ENCODE assay signal across 7 mouse cellular contexts in the genomic region with DNA sequence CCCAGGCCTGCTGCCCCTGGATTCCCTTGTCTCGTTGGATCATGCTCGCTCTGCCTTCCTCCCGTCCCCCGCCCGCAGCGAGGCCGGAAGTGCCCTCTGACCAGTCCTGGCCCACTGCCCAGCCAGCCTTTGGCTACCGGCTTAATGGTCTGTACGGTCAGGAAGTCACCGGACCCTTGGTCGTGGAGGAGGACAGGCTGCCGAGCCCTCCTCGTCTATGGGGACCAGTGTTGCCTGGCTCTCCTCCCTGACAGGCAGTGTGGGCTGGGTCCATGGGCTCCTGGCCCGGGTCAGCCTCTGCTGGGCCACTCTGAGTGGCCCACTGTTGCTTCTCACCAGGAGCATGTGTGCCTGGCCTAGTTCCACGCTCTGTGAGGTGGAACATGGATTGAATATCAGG.
DNase-seq lines count a peak whose midpoint lies in the region; ATAC-seq and TF ChIP-seq lines count a peak whose summit lies in the region.

No protein-coding gene starts in this region.

- H3K4me3 ChIP-seq in MEL (ENCODE audit: control insufficient read depth in 1 of 2, insufficient read depth in 1 of 2, low read depth in 2 of 2, low read length in 2 of 2), result peak overlapping the region; percentile 85 to 93
- H3K4me3 ChIP-seq in forebrain, postnatal 0 days (ENCODE audit: low read depth, low read length), result peak overlapping the region; percentile 17
- H3K4me3 ChIP-seq in hindbrain, embryonic 10.5 days, result peak overlapping the region; percentile 28; the same call in 1 of the 2 replicates
- no peak overlapping the region for H3K4me3 ChIP-seq in limb, embryonic 11.5 days (ENCODE audit: low read depth, low read length)
- H3K4me3 ChIP-seq in midbrain, embryonic 11.5 days (ENCODE audit: low read depth, low read length), result no peak overlapping the region; the same call in 1 of the 2 replicates
- H3K4me3 ChIP-seq in thymus, adult 2 months (ENCODE audit: control insufficient read depth, insufficient read depth, low read length), result no peak overlapping the region

- TF ChIP-seq EP300 in MEL (IDR thresholded peaks at IDR 0.05; ENCODE audit: low read depth in 1 of 2, low read length in 2 of 2), result 0 out of 4 replicates have a peak, but pooled peaks have one; percentile 6 to 30

- H3K36me3 ChIP-seq in MEL (ENCODE audit: control insufficient read depth in 1 of 2, insufficient read depth in 2 of 2, low read length in 2 of 2), result peaks cover 0 to 52% of the 10 kb centered on the region in 2 experiments; a peak in 3 of 4 replicates
- no peaks in the 10 kb centered on the region for H3K36me3 ChIP-seq in forebrain, postnatal 0 days (ENCODE audit: insufficient read depth)
- H3K36me3 ChIP-seq in hindbrain, embryonic 10.5 days, result no peaks in the 10 kb centered on the region
- no peaks in the 10 kb centered on the region for H3K36me3 ChIP-seq in limb, embryonic 11.5 days (ENCODE audit: control insufficient read depth, insufficient read depth, low read length)
- H3K36me3 ChIP-seq in midbrain, embryonic 11.5 days (ENCODE audit: control insufficient read depth, insufficient read depth, low read length), result no peaks in the 10 kb centered on the region
- no peaks in the 10 kb centered on the region for H3K36me3 ChIP-seq in thymus, adult 2 months (ENCODE audit: control insufficient read depth, insufficient read depth, low read length)

- TF ChIP-seq RAD21 in MEL (IDR thresholded peaks at IDR 0.05; ENCODE audit: low read depth, low read length), result no peak

- H3K79me2 ChIP-seq in MEL (ENCODE audit: control insufficient read depth, insufficient read depth, low read length, poor library complexity), result peaks cover 100% of the 10 kb centered on the region

- H3K9ac ChIP-seq in MEL (ENCODE audit: control insufficient read depth, low read depth, low read length, poor library complexity, severe bottlenecking), result peak overlapping the region; percentile 89
- peak overlapping the region; percentile 31 for H3K9ac ChIP-seq in forebrain, postnatal 0 days
- no peak overlapping the region for H3K9ac ChIP-seq in limb, embryonic 11.5 days (ENCODE audit: low read length)
- peak overlapping the region; percentile 25; the same call in 1 of the 2 replicates for H3K9ac ChIP-seq in midbrain, embryonic 11.5 days (ENCODE audit: low read length)

- peak overlapping the region; percentile 39 for H3K4me2 ChIP-seq in forebrain, postnatal 0 days (ENCODE audit: low read depth)
- no peak overlapping the region for H3K4me2 ChIP-seq in limb, embryonic 11.5 days (ENCODE audit: low read depth, severe bottlenecking)
- H3K4me2 ChIP-seq in midbrain, embryonic 11.5 days, result 0 out of 2 replicates have a peak overlapping the region, but pooled peaks have one; percentile 5

- H3K27ac ChIP-seq in MEL (ENCODE audit: control insufficient read depth, low read depth, low read length), result peak overlapping the region; percentile 51
- H3K27ac ChIP-seq in forebrain, postnatal 0 days (ENCODE audit: low read depth, low read length), result peak overlapping the region; percentile 50
- peak overlapping the region; percentile 78 for H3K27ac ChIP-seq in hindbrain, embryonic 10.5 days
- H3K27ac ChIP-seq in limb, embryonic 11.5 days (replicated peaks; ENCODE audit: low read depth, low read length), result peak overlapping the region; percentile 62
- H3K27ac ChIP-seq in midbrain, embryonic 11.5 days (ENCODE audit: low read depth, low read length), result no peak overlapping the region; the same call in 1 of the 2 replicates
- H3K27ac ChIP-seq in thymus, adult 2 months (ENCODE audit: control insufficient read depth, insufficient read depth, low read length), result no peak overlapping the region

- no peak for TF ChIP-seq CTCF in MEL (IDR thresholded peaks at IDR 0.05 in 2 of 3, conservative IDR thresholded peaks at IDR 0.05 in 1 of 3; ENCODE audit: control insufficient read depth in 1 of 3, insufficient read depth in 1 of 3, low read depth in 2 of 3, low read length in 3 of 3, poor library complexity in 1 of 3, severe bottlenecking in 1 of 3)
- TF ChIP-seq CTCF in forebrain, postnatal 0 days (IDR thresholded peaks at IDR 0.05; ENCODE audit: low read depth), result no peak
- TF ChIP-seq CTCF in thymus, adult 2 months (IDR thresholded peaks at IDR 0.05; ENCODE audit: borderline replicate concordance, control insufficient read depth, extremely low read depth, insufficient read depth, low read length, poor library complexity), result no peak

- no peaks in the 10 kb centered on the region for H3K9me3 ChIP-seq in MEL (replicated peaks; ENCODE audit: insufficient read depth, low read length)
- H3K9me3 ChIP-seq in forebrain, postnatal 0 days (ENCODE audit: low read length), result no peaks in the 10 kb centered on the region
- no peaks in the 10 kb centered on the region for H3K9me3 ChIP-seq in hindbrain, embryonic 10.5 days
- no peaks in the 10 kb centered on the region for H3K9me3 ChIP-seq in limb, embryonic 11.5 days (ENCODE audit: control insufficient read depth, low read length)
- H3K9me3 ChIP-seq in midbrain, embryonic 11.5 days (ENCODE audit: control insufficient read depth, low read length), result no peaks in the 10 kb centered on the region

- ATAC-seq in forebrain, postnatal 0 days, result 0 out of 2 replicates have a peak, but pooled peaks have one; percentile 26
- no peak for ATAC-seq in limb, embryonic 11.5 days (ENCODE audit: insufficient number of reproducible peaks, low FRiP score, low TSS enrichment, low read depth)
- ATAC-seq in midbrain, embryonic 11.5 days (ENCODE audit: low FRiP score), result no peak

- peak; percentile 48 for DNase-seq in MEL (ENCODE audit: low read depth, low spot score)
- peak; percentile 92 for DNase-seq in adrenal gland, postnatal 10 days
- no peak for DNase-seq in forebrain, postnatal 0 days
- DNase-seq in hindbrain, embryonic 10.5 days (ENCODE audit: low spot score), result no peak
- no peak for DNase-seq in limb, embryonic 11.5 days (ENCODE audit: low spot score)
- DNase-seq in midbrain, embryonic 11.5 days (ENCODE audit: low spot score, missing footprints), result no peak
- DNase-seq in thymus, adult 2 months, result no peak

- WGBS in forebrain, postnatal 0 days, result 28% methylated on average over 15 of the region's 15 CpGs
- 49% methylated on average over 15 of the region's 15 CpGs for WGBS in hindbrain, embryonic 10.5 days
- 49% methylated on average over 15 of the region's 15 CpGs for WGBS in limb, embryonic 11.5 days
- 50% methylated on average over 15 of the region's 15 CpGs for WGBS in midbrain, embryonic 11.5 days
- WGBS in thymus, adult 2 months, result 86% methylated on average over 15 of the region's 15 CpGs

- no peak for TF ChIP-seq POLR2A in MEL (IDR thresholded peaks at IDR 0.05; ENCODE audit: control insufficient read depth in 1 of 2, insufficient read depth in 1 of 2, low read depth in 1 of 2, low read length in 2 of 2, poor library complexity in 1 of 2)
- TF ChIP-seq POLR2A in thymus, adult 2 months (IDR thresholded peaks at IDR 0.05; ENCODE audit: control insufficient read depth, extremely low read depth, insufficient read depth, low read length, poor library complexity), result no peak

- no peaks in the 10 kb centered on the region for H3K27me3 ChIP-seq in MEL (ENCODE audit: control insufficient read depth in 1 of 2, insufficient read depth in 2 of 2, low read length in 2 of 2)
- H3K27me3 ChIP-seq in forebrain, postnatal 0 days (ENCODE audit: insufficient read depth, low read length), result no peaks in the 10 kb centered on the region
- peaks cover 58% of the 10 kb centered on the region for H3K27me3 ChIP-seq in hindbrain, embryonic 10.5 days (ENCODE audit: insufficient read depth, poor library complexity, severe bottlenecking)
- no peaks in the 10 kb centered on the region; the same call in 1 of the 2 replicates for H3K27me3 ChIP-seq in limb, embryonic 11.5 days (ENCODE audit: control insufficient read depth, insufficient read depth, low read length)
- peaks cover 38% of the 10 kb centered on the region for H3K27me3 ChIP-seq in midbrain, embryonic 11.5 days (ENCODE audit: control insufficient read depth, insufficient read depth, low read length)
- H3K27me3 ChIP-seq in thymus, adult 2 months (ENCODE audit: control insufficient read depth, insufficient read depth, low read length), result no peaks in the 10 kb centered on the region

- peaks cover 15 to 61% of the 10 kb centered on the region in 2 experiments; a peak in 3 of 4 replicates for H3K4me1 ChIP-seq in MEL (ENCODE audit: control insufficient read depth in 1 of 2, insufficient read depth in 2 of 2, low read length in 2 of 2)
- peaks cover 56% of the 10 kb centered on the region for H3K4me1 ChIP-seq in forebrain, postnatal 0 days (ENCODE audit: insufficient read depth)
- peaks cover 98% of the 10 kb centered on the region for H3K4me1 ChIP-seq in hindbrain, embryonic 10.5 days (replicated peaks)
- peaks cover 80% of the 10 kb centered on the region for H3K4me1 ChIP-seq in limb, embryonic 11.5 days (ENCODE audit: control insufficient read depth, insufficient read depth, low read length)
- peaks cover 91% of the 10 kb centered on the region for H3K4me1 ChIP-seq in midbrain, embryonic 11.5 days (ENCODE audit: control insufficient read depth, insufficient read depth, low read length)
- H3K4me1 ChIP-seq in thymus, adult 2 months (replicated peaks; ENCODE audit: control insufficient read depth, insufficient read depth, low read length), result peaks cover 81% of the 10 kb centered on the region

TF ChIP-seq in MEL, 35 proteins besides CTCF, POLR2A, EP300 and RAD21:
- TF ChIP-seq POLR2AphosphoS2 (IDR thresholded peaks at IDR 0.05; ENCODE audit: low read length), result no peak
- no peak for TF ChIP-seq MAFK (IDR thresholded peaks at IDR 0.05; ENCODE audit: borderline replicate concordance, low read depth, low read length)
- TF ChIP-seq RCOR1 (IDR thresholded peaks at IDR 0.05; ENCODE audit: low read depth, low read length), result no peak

Comparison
In these comparisons a context has a peak if more than half of its experiments do, and no peak if none do; other contexts are left out.
1. DNase-seq: peak in MEL (single experiment) and adrenal gland, postnatal 10 days (single experiment); none in forebrain, postnatal 0 days (single experiment), hindbrain, embryonic 10.5 days (single experiment), limb, embryonic 11.5 days (single experiment), midbrain, embryonic 11.5 days (single experiment) and thymus, adult 2 months (single experiment).
2. H3K27ac ChIP-seq: peak in MEL (single experiment), forebrain, postnatal 0 days (single experiment), hindbrain, embryonic 10.5 days (single experiment) and limb, embryonic 11.5 days (single experiment); none in midbrain, embryonic 11.5 days (single experiment) and thymus, adult 2 months (single experiment).
3. H3K4me3 ChIP-seq: peak in MEL (2 of 2), forebrain, postnatal 0 days (single experiment) and hindbrain, embryonic 10.5 days (single experiment); none in limb, embryonic 11.5 days (single experiment), midbrain, embryonic 11.5 days (single experiment) and thymus, adult 2 months (single experiment).